Mouse (Mus musculus): Measurements from ENCODE around the gene Vsig4. TPM values are rescaled to one million over a fixed set of nuclear protein-coding genes. Genes with fewer than 3 reads are reported as not detected.
A peak's percentile ranks its signal among the peaks of the same experiment; 100 is the strongest.
"Not testable (repeated sequence)": the region's sequence is repeated elsewhere in the genome, so short reads cannot be mapped to it uniquely, and the experiment has no call there.

Gene Vsig4
- not detected for total RNA-seq (2021)
- long read RNA-seq, experiment 1, result 0 reads
- long read RNA-seq, experiment 2, result 0 reads

DNA sequence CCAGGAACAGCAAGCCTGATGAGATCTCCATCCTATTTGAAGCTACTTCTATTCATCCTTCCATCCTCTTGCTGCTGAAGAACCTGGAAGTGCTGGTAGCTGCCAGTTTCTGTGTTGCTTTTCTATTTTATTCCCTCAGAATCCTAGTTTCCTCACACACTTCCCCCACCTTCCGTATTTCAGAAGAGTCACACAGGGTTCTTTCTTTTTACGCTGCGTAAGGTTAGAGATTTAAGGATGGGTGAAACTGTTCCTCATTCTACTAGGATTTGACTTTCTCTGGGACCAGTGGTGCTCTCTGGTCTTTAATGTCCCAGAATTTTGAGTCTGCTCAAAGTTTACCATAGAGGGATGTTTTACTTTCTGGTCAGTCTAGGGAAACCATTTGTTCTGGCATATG lies at the start of gene Vsig4:
Gene Vsig4, minus strand, starts transcription at position 101 of the 400 bp plus-strand sequence.
- DNase-seq (ENCODE audit: low spot score in 2 of 2), result no peak

DNA sequence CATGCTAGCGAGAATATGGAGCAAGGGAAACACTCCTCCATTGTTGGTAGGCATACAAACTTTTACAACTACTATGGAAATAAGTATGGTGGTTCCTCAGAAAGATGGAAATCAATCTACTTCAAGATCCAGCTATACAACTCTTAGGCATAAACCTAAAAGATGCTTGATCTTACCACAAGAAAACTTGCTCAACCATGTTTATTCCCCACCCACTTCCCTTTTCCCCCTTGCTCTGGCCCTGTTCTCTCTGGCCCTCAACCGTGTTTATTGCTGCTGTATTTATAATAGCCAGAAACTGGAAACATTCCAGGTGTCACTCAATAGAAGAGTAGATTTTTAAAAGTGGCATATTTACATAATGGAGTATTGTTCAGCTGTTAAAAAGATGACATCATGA lies 45.9 kb upstream of the Vsig4 start:
- no peak for DNase-seq (ENCODE audit: low spot score in 2 of 2)

- peak; percentile 0 to 1 for DNase-seq (ENCODE audit: low spot score in 2 of 2)
Observed at GRCm38 (mm10) chrX:96329764-96330163, 36.5 kb upstream of the Vsig4 start.

- no peak for DNase-seq (ENCODE audit: low spot score in 2 of 2)
Observed at GRCm38 (mm10) chrX:96256509-96256908, 36.7 kb downstream of the Vsig4 start.

DNA sequence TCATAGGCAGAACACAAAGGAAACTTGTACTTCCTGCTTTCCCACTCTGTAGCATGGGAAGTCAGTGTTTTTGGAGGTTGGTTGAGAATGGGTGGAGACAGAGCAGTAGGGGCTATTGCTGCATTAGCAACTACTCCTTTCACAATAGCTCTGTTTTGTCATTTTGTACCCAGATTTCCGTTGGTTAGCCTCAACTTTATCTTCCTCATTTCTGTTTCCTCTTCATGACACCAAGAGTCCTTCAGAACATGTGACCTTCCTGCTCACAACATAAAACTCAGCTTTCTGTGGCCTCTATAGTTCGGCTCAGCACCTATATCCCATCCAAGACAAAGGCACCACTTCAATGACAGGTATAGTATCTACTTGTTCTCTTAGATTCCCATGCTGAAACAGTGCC lies 53.6 kb downstream of the Vsig4 start:
- DNase-seq (ENCODE audit: low spot score in 2 of 2), result no peak

GRCm38 (mm10) chrX:96239037-96239436 lies 54.2 kb downstream of the Vsig4 start:
- no peak for DNase-seq (ENCODE audit: low spot score in 2 of 2)

- DNase-seq (ENCODE audit: low spot score in 2 of 2), result no peak
Observed at GRCm38 (mm10) chrX:96235775-96236174, 57.5 kb downstream of the Vsig4 start.

DNA sequence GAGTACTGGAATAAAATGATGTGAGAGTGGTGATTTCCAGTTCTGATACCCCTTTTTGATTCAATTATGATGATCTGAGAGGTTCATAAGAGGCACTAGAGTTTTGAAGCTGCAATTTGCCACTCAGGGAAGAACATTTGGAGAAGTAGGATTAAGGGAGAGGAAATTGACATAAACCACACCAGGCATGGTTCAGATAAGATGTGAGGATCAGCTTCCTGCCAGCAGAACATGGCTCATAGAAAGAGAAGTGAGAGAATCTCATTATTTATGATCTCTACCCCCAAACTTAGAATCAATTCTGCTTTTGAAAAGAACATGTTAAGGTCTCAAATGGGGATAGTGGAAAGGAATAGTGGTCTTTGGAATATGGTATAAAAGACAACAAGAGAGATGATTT lies 66.2 kb downstream of the Vsig4 start:
- no peak for DNase-seq (ENCODE audit: low spot score in 2 of 2)

DNA sequence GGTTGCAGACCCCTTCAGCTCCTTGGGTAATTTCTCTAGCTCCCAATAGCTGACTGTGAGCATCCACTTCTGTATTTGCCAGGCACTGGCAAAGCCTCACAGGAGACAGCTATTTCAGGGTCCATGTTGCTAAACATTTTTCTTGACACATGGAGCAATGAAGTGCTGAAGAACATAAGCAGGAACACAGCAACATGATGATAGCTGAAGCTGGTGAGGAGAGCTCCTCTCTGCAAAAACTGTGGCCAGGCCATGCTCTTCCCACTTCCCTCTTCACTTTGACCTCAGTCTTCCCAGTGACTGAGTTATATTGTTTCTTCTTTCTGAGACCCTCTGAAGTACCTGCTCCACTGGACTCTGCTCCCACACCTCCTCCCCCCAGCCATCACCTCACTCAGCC lies 67.8 kb downstream of the Vsig4 start:
- DNase-seq (ENCODE audit: low spot score in 2 of 2), result no peak

GRCm38 (mm10) chrX:96224210-96224609 lies 69.0 kb downstream of the Vsig4 start:
- no peak for DNase-seq (ENCODE audit: low spot score in 2 of 2)

DNA sequence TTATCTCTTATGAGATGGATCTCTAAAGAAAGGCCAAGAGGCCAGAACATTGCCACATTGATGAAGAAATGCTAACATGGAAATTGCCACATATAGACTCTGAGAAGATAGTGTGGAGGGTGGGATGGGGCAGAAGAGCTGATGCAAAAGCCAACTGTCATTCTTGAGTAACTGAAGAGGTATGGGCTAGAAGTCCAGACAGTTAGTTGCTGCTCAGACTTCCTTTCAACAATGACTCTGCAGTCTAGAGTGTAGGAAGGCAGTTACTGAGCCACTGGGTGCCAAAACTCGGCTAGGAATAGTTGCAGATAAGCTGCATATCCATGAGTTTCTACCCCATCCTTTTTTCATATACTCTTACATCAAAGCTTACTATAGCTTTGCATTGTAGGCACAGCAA lies 75.2 kb downstream of the Vsig4 start:
- no peak for DNase-seq (ENCODE audit: low spot score in 2 of 2)

DNA sequence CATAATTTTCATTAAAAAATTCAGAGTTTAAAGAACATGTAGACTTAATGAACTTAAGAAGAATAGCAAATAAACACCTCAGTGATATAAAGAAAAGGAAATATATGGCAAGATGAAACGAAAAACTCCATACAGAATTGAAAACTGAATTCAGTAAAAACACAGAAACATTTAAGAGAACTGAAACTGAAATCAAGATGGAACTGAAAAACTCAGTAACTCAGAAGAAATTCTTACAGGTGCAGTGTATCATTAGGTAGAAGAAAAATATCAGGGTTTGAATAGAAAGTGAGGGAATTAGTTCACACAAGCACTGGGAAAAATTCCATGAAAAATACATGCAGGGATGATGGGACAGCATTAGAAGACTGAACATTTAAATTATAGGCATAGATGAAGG lies 86.4 kb downstream of the Vsig4 start:
- DNase-seq (ENCODE audit: low spot score in 2 of 2), result no peak

DNA sequence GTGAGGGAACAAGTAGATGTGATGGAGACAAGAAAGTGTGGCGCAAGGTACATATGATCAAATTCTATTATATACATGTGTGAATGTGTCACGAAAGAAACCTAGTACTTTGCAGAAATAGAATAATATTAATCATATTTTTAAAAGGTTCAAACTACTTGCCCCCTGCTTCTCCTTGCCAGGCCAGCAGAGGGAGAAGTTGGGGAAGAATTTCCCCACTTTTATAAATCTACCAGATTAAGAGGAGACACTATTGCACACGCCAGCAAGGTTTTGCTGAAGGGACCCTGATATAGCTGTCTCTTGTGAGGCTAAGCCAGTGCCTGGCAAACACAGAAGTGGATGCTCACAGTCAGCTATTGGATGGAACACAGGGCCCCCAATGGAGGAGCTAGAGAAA lies 88.1 kb downstream of the Vsig4 start:
- DNase-seq (ENCODE audit: low spot score in 2 of 2), result not testable (repeated sequence)

Small RNAs within 50 kb of the gene (microRNA-seq; reads per million reads assigned to microRNA genes)
- 8.4 to 8.8 reads per million in 2 experiments for gene Mir223

Other genes with a start within 250 kb of the Vsig4 start
- gene Msn, start 197.4 kb downstream of the Vsig4 start, total RNA-seq (2021), result 10 to 100 TPM; 22.8 to 24.6 TPM
- 1 to 10 TPM; 3.9 to 5.6 TPM for gene Heph, start 161.9 kb upstream of the Vsig4 start, total RNA-seq (2021)
- not detected for gene Hsf3, start 162.9 kb upstream of the Vsig4 start, total RNA-seq (2021)